Comparison of ENCODE assay signal across 19 mouse cellular contexts in the genomic region with DNA sequence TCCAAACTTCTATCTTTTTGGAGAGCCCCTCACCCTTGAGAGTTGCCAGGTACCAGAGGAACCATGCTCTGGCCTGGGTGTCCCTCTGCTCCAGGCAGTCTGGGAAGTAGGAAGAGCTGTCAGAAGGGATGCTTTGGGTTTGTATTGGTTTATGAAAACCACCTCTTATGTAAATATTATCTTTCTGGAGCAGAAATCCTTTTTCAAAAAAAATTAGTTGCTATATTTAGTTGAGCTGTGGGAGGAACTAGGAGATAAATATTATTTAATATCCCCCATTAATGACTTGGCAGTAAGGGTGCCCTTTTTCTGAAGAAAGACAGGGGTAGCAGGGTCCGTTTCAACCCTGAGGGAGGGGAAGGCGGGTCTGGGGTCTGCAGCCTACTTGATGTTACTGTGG. TPM values are rescaled to one million over a fixed set of nuclear protein-coding genes. Genes with fewer than 3 reads are reported as not detected.
DNase-seq lines count a peak whose midpoint lies in the region; ATAC-seq lines count a peak whose summit lies in the region.
"Had no signal": no experiment of that assay in that cellular context is flagged by ENCODE, and none has a peak within 500 bp of the region (broad histone marks: within the 10 kb centered on the region; RNA-seq: fewer than 3 reads in every experiment).

No protein-coding gene starts in this region.

- H3K4me3 ChIP-seq in heart, embryonic 13.5 days: no peak overlapping the region
- H3K4me3 ChIP-seq in heart, embryonic 12.5 days: no peak overlapping the region
- H3K4me3 ChIP-seq in midbrain, embryonic 11.5 days (ENCODE audit: low read depth, low read length): no peak overlapping the region
- H3K4me3 ChIP-seq in midbrain, embryonic 16.5 days (ENCODE audit: low read depth, low read length): no peak overlapping the region
- peak overlapping the region; percentile 59; the same call in 1 of the 2 replicates for H3K4me3 ChIP-seq in liver, embryonic 12.5 days
- no peak overlapping the region for H3K4me3 ChIP-seq in stomach, embryonic 16.5 days (replicated peaks; ENCODE audit: low read length)
- H3K4me3 ChIP-seq: forebrain, embryonic 15.5 days; hindbrain, embryonic 13.5 days; neural tube, embryonic 13.5 days had no signal

- no peaks in the 10 kb centered on the region for H3K36me3 ChIP-seq in heart, embryonic 13.5 days
- no peaks in the 10 kb centered on the region for H3K36me3 ChIP-seq in heart, embryonic 12.5 days
- no peaks in the 10 kb centered on the region for H3K36me3 ChIP-seq in midbrain, embryonic 11.5 days (ENCODE audit: control insufficient read depth, insufficient read depth, low read length)
- H3K36me3 ChIP-seq in midbrain, embryonic 16.5 days (ENCODE audit: control insufficient read depth, insufficient read depth, low read length): no peaks in the 10 kb centered on the region
- no peaks in the 10 kb centered on the region for H3K36me3 ChIP-seq in liver, embryonic 12.5 days
- H3K36me3 ChIP-seq in stomach, embryonic 16.5 days (ENCODE audit: control insufficient read depth, insufficient read depth, low read length): no peaks in the 10 kb centered on the region
- H3K36me3 ChIP-seq: embryonic facial prominence, embryonic 10.5 days; forebrain, embryonic 15.5 days; hindbrain, embryonic 13.5 days; limb, embryonic 13.5 days; neural tube, embryonic 13.5 days had no signal

- no peak overlapping the region for H3K9ac ChIP-seq in heart, embryonic 13.5 days
- H3K9ac ChIP-seq in heart, embryonic 12.5 days: no peak overlapping the region
- H3K9ac ChIP-seq in midbrain, embryonic 11.5 days (ENCODE audit: low read length): no peak overlapping the region
- no peak overlapping the region for H3K9ac ChIP-seq in midbrain, embryonic 16.5 days (ENCODE audit: low read depth, low read length)
- H3K9ac ChIP-seq in liver, embryonic 12.5 days: no peak overlapping the region
- no peak overlapping the region for H3K9ac ChIP-seq in stomach, embryonic 16.5 days (ENCODE audit: low read length)
- H3K9ac ChIP-seq: forebrain, embryonic 15.5 days; hindbrain, embryonic 13.5 days; limb, embryonic 13.5 days; neural tube, embryonic 13.5 days had no signal

- no peaks in the 10 kb centered on the region for H3K9me3 ChIP-seq in heart, embryonic 13.5 days
- H3K9me3 ChIP-seq in heart, embryonic 12.5 days (replicated peaks): no peaks in the 10 kb centered on the region
- no peaks in the 10 kb centered on the region for H3K9me3 ChIP-seq in midbrain, embryonic 11.5 days (ENCODE audit: control insufficient read depth, low read length)
- no peaks in the 10 kb centered on the region for H3K9me3 ChIP-seq in midbrain, embryonic 16.5 days (replicated peaks; ENCODE audit: control insufficient read depth, low read length, poor library complexity, severe bottlenecking)
- no peaks in the 10 kb centered on the region for H3K9me3 ChIP-seq in liver, embryonic 12.5 days (replicated peaks)
- no peaks in the 10 kb centered on the region for H3K9me3 ChIP-seq in stomach, embryonic 16.5 days (replicated peaks; ENCODE audit: control insufficient read depth, low read length)
- H3K9me3 ChIP-seq: embryonic facial prominence, embryonic 10.5 days; forebrain, embryonic 15.5 days; hindbrain, embryonic 13.5 days; limb, embryonic 13.5 days; neural tube, embryonic 13.5 days had no signal

- no peak overlapping the region for H3K4me2 ChIP-seq in heart, embryonic 13.5 days
- H3K4me2 ChIP-seq in heart, embryonic 12.5 days: no peak overlapping the region
- H3K4me2 ChIP-seq in midbrain, embryonic 11.5 days: no peak overlapping the region
- H3K4me2 ChIP-seq in midbrain, embryonic 16.5 days (ENCODE audit: low read length): no peak overlapping the region
- H3K4me2 ChIP-seq in liver, embryonic 12.5 days: peak overlapping the region; percentile 83
- peak overlapping the region; percentile 56; the same call in 1 of the 2 replicates for H3K4me2 ChIP-seq in stomach, embryonic 16.5 days (ENCODE audit: low read depth, low read length)
- H3K4me2 ChIP-seq: forebrain, embryonic 15.5 days; hindbrain, embryonic 13.5 days; neural tube, embryonic 13.5 days had no signal

- H3K27ac ChIP-seq in heart, embryonic 13.5 days (replicated peaks): peak overlapping the region; percentile 12; the same call in 1 of the 2 replicates
- no peak overlapping the region for H3K27ac ChIP-seq in heart, embryonic 12.5 days (ENCODE audit: poor library complexity, severe bottlenecking)
- no peak overlapping the region for H3K27ac ChIP-seq in midbrain, embryonic 11.5 days (ENCODE audit: low read depth, low read length)
- H3K27ac ChIP-seq in midbrain, embryonic 16.5 days (ENCODE audit: low read length): no peak overlapping the region
- no peak overlapping the region; the same call in 1 of the 2 replicates for H3K27ac ChIP-seq in liver, embryonic 12.5 days
- H3K27ac ChIP-seq in stomach, embryonic 16.5 days (ENCODE audit: low read length): peak overlapping the region; percentile 60
- H3K27ac ChIP-seq: embryonic facial prominence, embryonic 10.5 days; forebrain, embryonic 15.5 days; hindbrain, embryonic 13.5 days; limb, embryonic 13.5 days; neural tube, embryonic 13.5 days had no signal

- peaks cover 49% of the 10 kb centered on the region for H3K4me1 ChIP-seq in heart, embryonic 13.5 days
- H3K4me1 ChIP-seq in heart, embryonic 12.5 days (replicated peaks): peaks cover 36% of the 10 kb centered on the region
- H3K4me1 ChIP-seq in midbrain, embryonic 11.5 days (ENCODE audit: control insufficient read depth, insufficient read depth, low read length): no peaks in the 10 kb centered on the region
- H3K4me1 ChIP-seq in midbrain, embryonic 16.5 days (ENCODE audit: control insufficient read depth, insufficient read depth, low read length): peaks cover 5% of the 10 kb centered on the region; the same call in 1 of the 2 replicates
- H3K4me1 ChIP-seq in liver, embryonic 12.5 days: peaks cover 53% of the 10 kb centered on the region
- H3K4me1 ChIP-seq in stomach, embryonic 16.5 days (ENCODE audit: control insufficient read depth, insufficient read depth, low read length): peaks cover 37% of the 10 kb centered on the region

- DNase-seq in midbrain, embryonic 11.5 days (ENCODE audit: low spot score, missing footprints): peak; percentile 31
- DNase-seq in right cerebral cortex, postnatal 14 days: no peak
- DNase-seq in ovary, adult 18-20 months (ENCODE audit: low spot score): no peak
- DNase-seq: adrenal gland, adult 2 months; cerebellum, adult 11-12 months; cerebellum, postnatal 36 days; kidney, adult 2 months; kidney, postnatal 25 days; layer of hippocampus, adult 9-11 months had no signal

- ATAC-seq in heart, embryonic 13.5 days (ENCODE audit: extremely low read depth, insufficient number of reproducible peaks, low FRiP score, low TSS enrichment): no peak
- no peak for ATAC-seq in heart, embryonic 12.5 days (ENCODE audit: insufficient number of reproducible peaks, low FRiP score)
- no peak for ATAC-seq in midbrain, embryonic 11.5 days (ENCODE audit: low FRiP score)
- ATAC-seq in midbrain, embryonic 16.5 days: no peak
- ATAC-seq in liver, embryonic 12.5 days: no peak
- no peak for ATAC-seq in stomach, embryonic 16.5 days (ENCODE audit: insufficient read depth, low FRiP score)
- ATAC-seq: forebrain, embryonic 15.5 days had no signal

- H3K27me3 ChIP-seq in heart, embryonic 13.5 days (replicated peaks): peaks cover 53% of the 10 kb centered on the region
- H3K27me3 ChIP-seq in heart, embryonic 12.5 days (replicated peaks): peaks cover 51% of the 10 kb centered on the region
- H3K27me3 ChIP-seq in midbrain, embryonic 11.5 days (ENCODE audit: control insufficient read depth, insufficient read depth, low read length): peaks cover 36% of the 10 kb centered on the region
- peaks cover 37% of the 10 kb centered on the region for H3K27me3 ChIP-seq in midbrain, embryonic 16.5 days (ENCODE audit: control insufficient read depth, insufficient read depth, low read depth, low read length)
- H3K27me3 ChIP-seq in liver, embryonic 12.5 days (replicated peaks): peaks cover 54% of the 10 kb centered on the region
- H3K27me3 ChIP-seq in stomach, embryonic 16.5 days (ENCODE audit: control insufficient read depth, insufficient read depth, low read length): 0 out of 2 replicates have a peak, but pooled peaks cover 4% of the 10 kb centered on the region

- WGBS in heart, embryonic 13.5 days: 68% methylated on average over 2 of the region's 2 CpGs
- WGBS in heart, embryonic 12.5 days: 84% methylated on average over 2 of the region's 2 CpGs
- 93% methylated on average over 2 of the region's 2 CpGs for WGBS in midbrain, embryonic 11.5 days
- WGBS in midbrain, embryonic 16.5 days: 81% methylated on average over 2 of the region's 2 CpGs
- WGBS in liver, embryonic 12.5 days (ENCODE audit: insufficient replicate concordance): 49% methylated on average over 2 of the region's 2 CpGs
- WGBS in stomach, embryonic 16.5 days: 48% methylated on average over 2 of the region's 2 CpGs

RNA-seq across cellular contexts. Expression of a gene that starts 1.4 kb away (rescaled TPM):
- polyA plus RNA-seq in heart, embryonic 13.5 days (2015; fragmentation: Nextera tagmentation; extraction: Ambion mirVana): 3.9 and 4.0 TPM in 2 replicates
- polyA plus RNA-seq in heart, embryonic 12.5 days (2016; fragmentation: Nextera tagmentation; extraction: Ambion mirVana): 4.8 and 5.7 TPM in 2 replicates
- polyA plus RNA-seq in midbrain, embryonic 11.5 days (2014; fragmentation: Nextera tagmentation; extraction: Ambion mirVana): 0.59 and 0.95 TPM in 2 replicates
- polyA plus RNA-seq in midbrain, embryonic 16.5 days (2015; fragmentation: Nextera tagmentation; extraction: Ambion mirVana): 1.2 and 1.7 TPM in 2 replicates
- 17.5 and 18.9 TPM in 2 replicates for polyA plus RNA-seq in liver, embryonic 12.5 days (2016; fragmentation: Nextera tagmentation; extraction: Ambion mirVana)
- polyA plus RNA-seq in stomach, embryonic 16.5 days (2015; fragmentation: Nextera tagmentation; extraction: Ambion mirVana): 23.9 and 28.9 TPM in 2 replicates

RNA-seq across cellular contexts. Expression of a gene that starts 36.5 kb away (rescaled TPM):
- polyA plus RNA-seq in heart, embryonic 13.5 days (2015; fragmentation: Nextera tagmentation; extraction: Ambion mirVana): 2.1 and 2.3 TPM in 2 replicates
- 2.2 and 2.7 TPM in 2 replicates for polyA plus RNA-seq in heart, embryonic 12.5 days (2016; fragmentation: Nextera tagmentation; extraction: Ambion mirVana)
- polyA plus RNA-seq in midbrain, embryonic 11.5 days (2014; fragmentation: Nextera tagmentation; extraction: Ambion mirVana): 1.2 and 1.3 TPM in 2 replicates
- polyA plus RNA-seq in midbrain, embryonic 16.5 days (2015; fragmentation: Nextera tagmentation; extraction: Ambion mirVana): 0.30 and 0.48 TPM in 2 replicates
- polyA plus RNA-seq in liver, embryonic 12.5 days (2016; fragmentation: Nextera tagmentation; extraction: Ambion mirVana): 12.7 and 15.0 TPM in 2 replicates
- 25.4 and 30.6 TPM in 2 replicates for polyA plus RNA-seq in stomach, embryonic 16.5 days (2015; fragmentation: Nextera tagmentation; extraction: Ambion mirVana)

RNA-seq across cellular contexts. Expression of a gene that starts 56.4 kb away (rescaled TPM):
- polyA plus RNA-seq in heart, embryonic 13.5 days (2015; fragmentation: Nextera tagmentation; extraction: Ambion mirVana): 2.2 and 3.0 TPM in 2 replicates
- polyA plus RNA-seq in heart, embryonic 12.5 days (2016; fragmentation: Nextera tagmentation; extraction: Ambion mirVana): 2.0 and 2.2 TPM in 2 replicates
- polyA plus RNA-seq in midbrain, embryonic 11.5 days (2014; fragmentation: Nextera tagmentation; extraction: Ambion mirVana): 3.7 and 4.2 TPM in 2 replicates
- polyA plus RNA-seq in midbrain, embryonic 16.5 days (2015; fragmentation: Nextera tagmentation; extraction: Ambion mirVana): 31.9 and 33.6 TPM in 2 replicates
- 1.8 and 1.9 TPM in 2 replicates for polyA plus RNA-seq in liver, embryonic 12.5 days (2016; fragmentation: Nextera tagmentation; extraction: Ambion mirVana)
- 13.9 and 15.5 TPM in 2 replicates for polyA plus RNA-seq in stomach, embryonic 16.5 days (2015; fragmentation: Nextera tagmentation; extraction: Ambion mirVana)

Comparison
In these comparisons a context has a peak if more than half of its experiments do, and no peak if none do; other contexts are left out.
1. H3K27ac ChIP-seq: peak in heart, embryonic 13.5 days (single experiment) and stomach, embryonic 16.5 days (single experiment); none in heart, embryonic 12.5 days (single experiment), midbrain, embryonic 11.5 days (single experiment), midbrain, embryonic 16.5 days (single experiment) and liver, embryonic 12.5 days (single experiment).
2. H3K4me2 ChIP-seq: peak in liver, embryonic 12.5 days (single experiment) and stomach, embryonic 16.5 days (single experiment); none in heart, embryonic 13.5 days (single experiment), heart, embryonic 12.5 days (single experiment), midbrain, embryonic 11.5 days (single experiment) and midbrain, embryonic 16.5 days (single experiment).